ENCODE assay signal across 15 mouse cellular contexts in genomic region chr7:34342040-34342793, GRCm38 (mm10). TPM values are rescaled to one million over a fixed set of nuclear protein-coding genes. Genes with fewer than 3 reads are reported as not detected.
DNase-seq lines count a peak whose midpoint lies in the region; ATAC-seq and TF ChIP-seq lines count a peak whose summit lies in the region.
"Had no signal": no experiment of that assay in that cellular context is flagged by ENCODE, and none has a peak within 500 bp of the region (broad histone marks: within the 10 kb centered on the region; RNA-seq: fewer than 3 reads in every experiment).

No protein-coding gene starts in this region.

- no peak overlapping the region for H3K4me2 ChIP-seq in heart, embryonic 12.5 days
- no peak overlapping the region for H3K4me2 ChIP-seq in embryonic facial prominence, embryonic 14.5 days (ENCODE audit: low read depth, low read length)
- H3K4me2 ChIP-seq in stomach, postnatal 0 days (replicated peaks; ENCODE audit: low read depth) = no peak overlapping the region
- no peak overlapping the region for H3K4me2 ChIP-seq in forebrain, embryonic 11.5 days (ENCODE audit: low read depth, low read length, severe bottlenecking)
- H3K4me2 ChIP-seq: lung, embryonic 15.5 days had no signal

- no peak overlapping the region for H3K4me3 ChIP-seq in heart, embryonic 12.5 days
- no peak overlapping the region for H3K4me3 ChIP-seq in embryonic facial prominence, embryonic 14.5 days (ENCODE audit: low read depth, low read length)
- H3K4me3 ChIP-seq in stomach, postnatal 0 days (ENCODE audit: low read depth, low read length) = no peak overlapping the region
- H3K4me3 ChIP-seq in forebrain, embryonic 11.5 days (ENCODE audit: low read depth, low read length) = no peak overlapping the region
- H3K4me3 ChIP-seq: lung, embryonic 15.5 days had no signal

- no peak for DNase-seq in heart, postnatal 4 days
- DNase-seq in right cerebral cortex, postnatal 25 days = peak; percentile 26
- DNase-seq in right cerebral cortex, postnatal 14 days = no peak
- peak; percentile 39 for DNase-seq in embryonic facial prominence, embryonic 14.5 days (ENCODE audit: low spot score)
- no peak for DNase-seq in stomach, postnatal 0 days (ENCODE audit: low spot score)
- no peak for DNase-seq in forebrain, embryonic 11.5 days (ENCODE audit: low spot score)
- DNase-seq: cerebellum, adult 18-20 months; gastrocnemius, postnatal 14 days; heart, postnatal 10 days; kidney, adult 11 months; layer of hippocampus, postnatal 36 days had no signal

- no peak for TF ChIP-seq CTCF in stomach, postnatal 0 days (IDR thresholded peaks at IDR 0.05; ENCODE audit: low read depth)

- H3K36me3 ChIP-seq in heart, embryonic 12.5 days = peaks cover 69% of the 10 kb centered on the region
- H3K36me3 ChIP-seq in embryonic facial prominence, embryonic 14.5 days (ENCODE audit: control insufficient read depth, insufficient read depth, low read length) = peaks cover 69% of the 10 kb centered on the region
- peaks cover 18% of the 10 kb centered on the region for H3K36me3 ChIP-seq in stomach, postnatal 0 days (ENCODE audit: control insufficient read depth, insufficient read depth, low read length)
- H3K36me3 ChIP-seq in forebrain, embryonic 11.5 days (ENCODE audit: control insufficient read depth, insufficient read depth, low read length) = peaks cover 7% of the 10 kb centered on the region; the same call in 1 of the 2 replicates

- no peaks in the 10 kb centered on the region for H3K27me3 ChIP-seq in heart, embryonic 12.5 days (replicated peaks)
- H3K27me3 ChIP-seq in embryonic facial prominence, embryonic 14.5 days (replicated peaks; ENCODE audit: control insufficient read depth, insufficient read depth, low read length) = no peaks in the 10 kb centered on the region
- H3K27me3 ChIP-seq in stomach, postnatal 0 days (ENCODE audit: control insufficient read depth, insufficient read depth, low read length) = no peaks in the 10 kb centered on the region
- no peaks in the 10 kb centered on the region for H3K27me3 ChIP-seq in forebrain, embryonic 11.5 days (ENCODE audit: control insufficient read depth, insufficient read depth, low read length)
- H3K27me3 ChIP-seq: CH12.LX; lung, embryonic 15.5 days had no signal

- 91% methylated on average over 10 of the region's 10 CpGs for WGBS in heart, embryonic 12.5 days
- WGBS in embryonic facial prominence, embryonic 14.5 days = 74% methylated on average over 10 of the region's 10 CpGs
- WGBS in stomach, postnatal 0 days = 67% methylated on average over 10 of the region's 10 CpGs
- 94% methylated on average over 10 of the region's 10 CpGs for WGBS in forebrain, embryonic 11.5 days

- no peak for TF ChIP-seq EP300 in stomach, postnatal 0 days (optimal IDR thresholded peaks at IDR 0.05)

- no peaks in the 10 kb centered on the region for H3K9me3 ChIP-seq in heart, embryonic 12.5 days (replicated peaks)
- no peaks in the 10 kb centered on the region for H3K9me3 ChIP-seq in embryonic facial prominence, embryonic 14.5 days (ENCODE audit: control insufficient read depth, low read length)
- H3K9me3 ChIP-seq in stomach, postnatal 0 days (ENCODE audit: control insufficient read depth, low read length) = no peaks in the 10 kb centered on the region
- no peaks in the 10 kb centered on the region for H3K9me3 ChIP-seq in forebrain, embryonic 11.5 days (ENCODE audit: control insufficient read depth, low read length)
- H3K9me3 ChIP-seq: lung, embryonic 15.5 days had no signal

- peak overlapping the region; percentile 6; the same call in 1 of the 2 replicates for H3K27ac ChIP-seq in heart, embryonic 12.5 days (ENCODE audit: poor library complexity, severe bottlenecking)
- H3K27ac ChIP-seq in embryonic facial prominence, embryonic 14.5 days (replicated peaks; ENCODE audit: low read depth, low read length) = no peak overlapping the region
- 0 out of 2 replicates have a peak overlapping the region, but pooled peaks have one; percentile 13 for H3K27ac ChIP-seq in stomach, postnatal 0 days (replicated peaks)
- no peak overlapping the region for H3K27ac ChIP-seq in forebrain, embryonic 11.5 days (ENCODE audit: low read depth, low read length)
- H3K27ac ChIP-seq: lung, embryonic 15.5 days had no signal

- no peak for ATAC-seq in heart, embryonic 12.5 days (ENCODE audit: insufficient number of reproducible peaks, low FRiP score)
- ATAC-seq in embryonic facial prominence, embryonic 14.5 days (ENCODE audit: low read depth) = no peak
- no peak for ATAC-seq in stomach, postnatal 0 days (ENCODE audit: low FRiP score, low TSS enrichment)
- ATAC-seq in forebrain, embryonic 11.5 days (replicated peaks; ENCODE audit: low FRiP score) = no peak
- no peak for ATAC-seq in granulocyte monocyte progenitor cell, adult 5-6 weeks (replicated peaks; ENCODE audit: poor library complexity, severe bottlenecking)

- peaks cover 35% of the 10 kb centered on the region for H3K4me1 ChIP-seq in heart, embryonic 12.5 days (replicated peaks)
- H3K4me1 ChIP-seq in embryonic facial prominence, embryonic 14.5 days (ENCODE audit: control insufficient read depth, insufficient read depth, low read length) = no peaks in the 10 kb centered on the region; the same call in 1 of the 2 replicates
- H3K4me1 ChIP-seq in stomach, postnatal 0 days (replicated peaks; ENCODE audit: control insufficient read depth, insufficient read depth) = no peaks in the 10 kb centered on the region
- no peaks in the 10 kb centered on the region for H3K4me1 ChIP-seq in forebrain, embryonic 11.5 days (replicated peaks; ENCODE audit: control insufficient read depth, insufficient read depth, low read length)
- H3K4me1 ChIP-seq: lung, embryonic 15.5 days had no signal

- H3K9ac ChIP-seq in heart, embryonic 12.5 days = no peak overlapping the region
- H3K9ac ChIP-seq in embryonic facial prominence, embryonic 14.5 days (ENCODE audit: low read depth, low read length) = no peak overlapping the region
- H3K9ac ChIP-seq in stomach, postnatal 0 days (ENCODE audit: low read length) = no peak overlapping the region
- H3K9ac ChIP-seq in forebrain, embryonic 11.5 days (ENCODE audit: low read length) = no peak overlapping the region
- H3K9ac ChIP-seq: lung, embryonic 15.5 days had no signal

RNA-seq across cellular contexts. Expression of gene 4931406P16Rik, which starts 28.9 kb away (rescaled TPM):
- polyA plus RNA-seq in heart, embryonic 12.5 days (2016; fragmentation: Nextera tagmentation; extraction: Ambion mirVana) = 50.3 and 53.7 TPM in 2 replicates
- 10 to 100 TPM; 85.5 to 89.9 TPM for total RNA-seq in heart, postnatal 4 days (2021)
- 36.1 and 40.3 TPM in 2 replicates for polyA plus RNA-seq in embryonic facial prominence, embryonic 14.5 days (2014; fragmentation: Nextera tagmentation; extraction: Ambion mirVana)
- polyA plus RNA-seq in stomach, postnatal 0 days (2015; fragmentation: Nextera tagmentation; extraction: Ambion mirVana) = 15.2 and 16.1 TPM in 2 replicates
- polyA plus RNA-seq in forebrain, embryonic 11.5 days (2014; fragmentation: Nextera tagmentation; extraction: Ambion mirVana) = 27.4 and 32.7 TPM in 2 replicates
- total RNA-seq in granulocyte monocyte progenitor cell, adult 5-6 weeks (2014; fragmentation: Nextera tagmentation) = 7.2 and 10.5 TPM in 2 replicates
- total RNA-seq in granulocyte monocyte progenitor cell, adult 5-6 weeks (2017) = 9.2 and 12.5 TPM in 2 replicates

RNA-seq across cellular contexts. Expression of gene Lsm14a, which starts 50.9 kb away (rescaled TPM):
- polyA plus RNA-seq in heart, embryonic 12.5 days (2016; fragmentation: Nextera tagmentation; extraction: Ambion mirVana) = 80.3 and 82.9 TPM in 2 replicates
- total RNA-seq in heart, postnatal 4 days (2021) = 100 to 1,000 TPM; 102 to 103 TPM
- polyA plus RNA-seq in embryonic facial prominence, embryonic 14.5 days (2014; fragmentation: Nextera tagmentation; extraction: Ambion mirVana) = 62.7 and 63.4 TPM in 2 replicates
- 47.9 and 49.4 TPM in 2 replicates for polyA plus RNA-seq in stomach, postnatal 0 days (2015; fragmentation: Nextera tagmentation; extraction: Ambion mirVana)
- polyA plus RNA-seq in forebrain, embryonic 11.5 days (2014; fragmentation: Nextera tagmentation; extraction: Ambion mirVana) = 66.8 and 69.1 TPM in 2 replicates
- 77.6 and 92.1 TPM in 2 replicates for total RNA-seq in granulocyte monocyte progenitor cell, adult 5-6 weeks (2014; fragmentation: Nextera tagmentation)
- 53.5 and 64.4 TPM in 2 replicates for total RNA-seq in granulocyte monocyte progenitor cell, adult 5-6 weeks (2017)

Comparison
In these comparisons a context has a peak if more than half of its experiments do, and no peak if none do; other contexts are left out.
1. DNase-seq: peak in right cerebral cortex, postnatal 25 days (single experiment) and embryonic facial prominence, embryonic 14.5 days (single experiment); none in heart, postnatal 4 days (single experiment), right cerebral cortex, postnatal 14 days (single experiment), stomach, postnatal 0 days (single experiment) and forebrain, embryonic 11.5 days (single experiment).
2. H3K27ac ChIP-seq: peak in heart, embryonic 12.5 days (single experiment) and stomach, postnatal 0 days (single experiment); none in embryonic facial prominence, embryonic 14.5 days (single experiment) and forebrain, embryonic 11.5 days (single experiment).